Mouse (Mus musculus): ENCODE data around the gene Stard10.

Stard10 gene

DNA sequence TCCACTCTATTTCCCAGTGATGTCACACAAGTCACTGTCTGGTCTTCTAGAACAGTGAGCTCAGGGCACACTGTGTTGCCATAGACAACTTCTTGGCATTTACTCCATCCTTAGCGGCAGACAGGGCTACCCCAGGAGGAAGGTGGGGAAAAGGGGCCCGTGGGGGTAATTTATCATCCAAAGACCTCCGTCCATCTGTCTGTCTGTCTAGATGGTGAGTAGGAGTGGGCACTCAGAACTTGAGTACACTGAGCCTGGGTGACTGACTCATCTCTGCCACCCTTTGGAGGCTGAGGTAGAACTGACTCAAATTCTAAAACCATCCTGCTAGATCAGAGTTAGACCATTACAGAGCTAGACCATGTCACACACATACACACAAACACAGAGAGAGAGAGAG, at the start of gene Stard10:
Gene Stard10, plus strand, starts transcription at position 73 of the 400 bp plus-strand sequence.
- no peak for DNase-seq (ENCODE audit: low read depth, low spot score)

DNA sequence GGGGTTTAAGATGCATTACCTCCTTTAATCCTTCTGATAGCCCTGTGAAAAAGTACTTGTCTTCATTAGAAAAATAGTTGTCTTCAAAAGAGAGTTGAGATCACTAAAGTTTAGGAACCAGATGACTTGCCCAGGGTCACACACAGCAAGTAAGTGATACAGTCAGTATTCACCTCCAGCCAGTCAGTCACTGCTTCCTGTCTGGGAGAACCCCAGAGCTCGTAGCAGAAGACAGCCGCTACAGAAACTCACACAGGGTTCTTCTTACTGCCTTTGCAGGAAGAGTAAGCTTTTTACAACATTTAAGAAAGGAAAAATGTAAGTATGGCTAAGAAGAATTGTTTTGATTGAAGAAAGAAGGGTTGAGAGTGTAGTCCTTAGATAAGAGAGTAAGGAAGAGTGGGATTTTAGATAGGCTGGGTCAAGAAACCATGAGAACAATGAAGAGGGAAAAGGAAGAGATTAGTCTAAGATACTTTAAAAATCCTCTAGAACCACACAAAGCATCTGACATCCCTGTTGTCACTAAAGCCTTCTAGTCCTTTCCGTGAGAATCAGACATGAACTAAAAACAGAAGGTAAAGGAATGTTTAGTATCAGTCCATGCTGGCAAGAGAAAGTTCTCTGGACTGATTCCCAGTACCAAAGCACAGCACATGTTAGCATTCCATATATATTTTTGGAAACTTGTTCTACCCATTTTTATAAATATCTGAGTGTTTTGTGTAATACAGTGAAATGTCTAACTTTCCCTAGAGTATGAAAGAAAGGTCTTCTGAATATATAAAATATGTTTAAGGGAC, 49.2 kb upstream of the Stard10 start:
- no peak for DNase-seq (ENCODE audit: low read depth, low spot score)

DNA sequence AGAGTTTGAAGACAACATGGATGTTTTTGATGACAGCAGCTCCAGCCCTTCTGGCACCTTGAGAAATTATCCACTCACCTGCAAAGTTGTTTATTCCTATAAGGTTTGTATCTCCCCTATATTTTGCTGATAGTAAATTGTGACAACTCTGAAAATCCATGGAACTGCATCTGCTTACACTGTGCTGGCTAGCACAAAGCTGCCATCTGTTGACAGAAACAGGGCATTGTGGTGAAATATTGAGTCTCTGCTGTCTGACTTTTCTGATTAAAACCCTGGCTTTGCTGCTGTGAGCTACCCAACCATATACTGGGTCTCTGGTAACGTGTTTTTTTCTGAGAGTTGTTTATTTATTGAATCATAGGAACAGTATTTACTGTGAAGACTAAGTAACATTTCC, 45.3 kb upstream of the Stard10 start:
- DNase-seq (ENCODE audit: low read depth, low spot score) = no peak

DNA sequence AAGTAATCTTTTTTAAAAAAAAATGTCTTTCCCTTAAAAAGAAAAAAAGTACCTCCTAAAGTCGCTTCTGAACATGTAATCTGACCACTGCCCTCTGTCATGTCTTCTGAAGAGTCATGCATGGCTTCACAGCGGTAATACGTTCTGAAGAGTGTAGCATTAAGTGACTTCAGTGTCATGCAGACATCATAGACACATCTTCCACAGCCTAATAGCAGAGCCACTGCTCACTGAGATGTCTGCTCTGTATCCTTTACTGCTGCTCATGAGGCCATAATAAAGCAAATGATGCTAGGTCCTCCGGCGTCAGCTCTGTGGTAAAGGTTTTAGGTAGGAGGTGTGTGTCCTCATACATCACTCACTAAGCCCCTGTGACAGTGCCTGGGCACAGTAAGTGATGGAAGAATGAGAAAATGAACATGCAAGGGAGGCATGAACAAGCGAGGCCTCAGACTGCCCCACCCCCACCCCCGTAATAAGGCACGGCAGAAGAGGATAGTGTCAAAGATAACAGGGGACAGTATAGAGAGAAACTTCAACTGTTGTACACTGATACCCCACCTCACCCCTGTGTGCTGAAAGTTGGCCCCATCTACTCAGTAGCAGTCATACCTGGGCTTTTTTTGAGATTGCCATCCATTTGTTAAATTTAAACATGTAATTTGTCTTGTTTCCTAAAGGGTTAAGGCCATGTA, 44.3 kb upstream of the Stard10 start:
- no peak for DNase-seq (ENCODE audit: low read depth, low spot score)

DNA sequence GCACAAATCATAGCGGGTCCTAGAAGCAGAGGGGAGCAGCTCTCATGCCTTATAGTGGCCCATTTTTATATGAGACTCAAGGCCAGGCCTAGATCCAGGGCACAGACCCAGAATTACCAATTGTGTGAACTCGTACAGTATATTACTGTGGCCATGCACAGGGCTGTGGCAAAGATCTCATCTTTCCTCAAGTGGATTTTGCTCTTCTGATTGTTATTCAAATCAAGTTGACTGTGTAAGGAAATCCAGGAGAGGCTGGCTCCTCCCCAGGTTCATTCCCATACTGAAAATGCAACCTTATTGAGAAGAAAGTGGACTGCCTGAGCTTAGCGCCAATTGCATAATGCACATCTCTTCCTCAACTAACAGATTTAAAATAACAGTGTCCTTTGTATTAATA, 34.2 kb upstream of the Stard10 start:
- no peak for DNase-seq (ENCODE audit: low read depth, low spot score)

DNA sequence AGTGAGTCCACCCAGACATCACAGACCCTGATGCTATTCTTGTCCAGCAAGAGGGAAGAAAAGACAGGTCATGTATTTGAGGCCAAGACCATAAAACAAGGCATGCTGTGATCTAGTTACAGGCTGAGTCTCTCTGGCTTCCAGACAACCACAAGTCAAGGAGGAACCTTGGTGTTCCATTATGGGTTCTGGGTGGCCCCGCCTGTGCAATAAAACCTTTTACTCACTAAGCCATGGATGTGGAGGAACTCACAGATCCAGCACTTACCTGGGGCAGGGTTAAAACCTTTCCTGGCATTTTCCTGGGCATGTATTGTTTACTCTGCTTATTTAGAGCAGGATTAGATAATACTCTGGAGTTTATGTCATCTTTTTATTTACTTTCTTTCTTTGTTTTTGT, 32.4 kb upstream of the Stard10 start:
- DNase-seq (ENCODE audit: low read depth, low spot score) = no peak

DNA sequence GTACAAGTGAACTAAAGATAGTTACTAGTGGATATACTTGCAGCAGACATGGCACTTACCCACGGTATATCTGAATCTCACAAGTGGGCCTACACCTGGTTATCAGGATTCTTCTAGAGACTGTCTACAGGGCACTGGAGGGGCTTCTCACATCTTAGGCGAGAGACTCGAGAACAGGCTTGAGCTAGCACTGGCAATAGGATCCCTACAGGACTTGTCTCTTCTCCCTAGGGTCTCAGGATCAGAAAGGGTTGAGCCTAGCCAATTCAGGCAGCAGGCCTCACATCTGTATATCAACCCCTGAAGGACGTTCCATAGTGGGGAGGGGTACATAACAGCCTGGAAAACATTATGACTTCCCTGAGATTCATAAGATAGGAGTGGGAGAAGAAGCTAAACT, 30.0 kb upstream of the Stard10 start:
- DNase-seq (ENCODE audit: low read depth, low spot score) = no peak

DNA sequence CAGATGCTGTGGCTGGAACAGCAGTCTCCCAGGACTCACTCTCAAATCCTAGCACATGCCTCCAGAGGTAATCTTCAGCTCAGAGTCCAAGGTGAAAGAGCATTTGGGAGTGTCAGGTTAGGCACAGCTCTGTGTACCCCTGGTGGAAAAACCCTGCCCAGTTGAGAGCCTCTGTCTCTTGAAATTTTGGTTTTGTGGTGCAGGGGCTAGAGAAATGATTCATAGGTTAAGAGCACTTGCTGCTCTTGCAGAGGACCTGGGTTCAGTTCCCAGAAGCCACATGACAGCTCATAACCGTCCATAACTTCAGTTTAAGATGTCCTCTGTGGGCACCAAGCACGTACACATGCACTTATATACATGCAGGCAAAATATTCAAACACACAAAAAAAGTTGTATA, 29.1 kb upstream of the Stard10 start:
- no peak for DNase-seq (ENCODE audit: low read depth, low spot score)

DNA sequence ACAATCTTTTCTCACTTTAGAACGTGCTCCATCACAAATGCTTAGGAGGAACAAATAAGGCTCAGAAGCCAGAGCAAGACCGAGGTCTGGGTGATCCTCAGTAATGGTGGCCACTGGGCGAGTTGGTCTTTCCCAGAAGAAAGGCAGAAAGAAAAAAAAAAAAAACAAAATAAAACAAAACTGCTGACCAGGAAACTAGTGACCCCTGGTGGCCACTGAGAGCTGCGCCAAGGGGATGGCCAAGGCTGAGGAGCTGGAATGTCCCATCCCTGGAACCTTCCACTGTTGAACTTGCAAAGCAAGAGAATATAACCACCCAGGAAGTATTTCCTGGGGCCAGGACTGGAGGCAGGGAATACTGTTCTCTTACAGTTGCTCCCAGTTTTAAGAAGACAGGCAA, 28.4 kb upstream of the Stard10 start:
- no peak for DNase-seq (ENCODE audit: low read depth, low spot score)

DNA sequence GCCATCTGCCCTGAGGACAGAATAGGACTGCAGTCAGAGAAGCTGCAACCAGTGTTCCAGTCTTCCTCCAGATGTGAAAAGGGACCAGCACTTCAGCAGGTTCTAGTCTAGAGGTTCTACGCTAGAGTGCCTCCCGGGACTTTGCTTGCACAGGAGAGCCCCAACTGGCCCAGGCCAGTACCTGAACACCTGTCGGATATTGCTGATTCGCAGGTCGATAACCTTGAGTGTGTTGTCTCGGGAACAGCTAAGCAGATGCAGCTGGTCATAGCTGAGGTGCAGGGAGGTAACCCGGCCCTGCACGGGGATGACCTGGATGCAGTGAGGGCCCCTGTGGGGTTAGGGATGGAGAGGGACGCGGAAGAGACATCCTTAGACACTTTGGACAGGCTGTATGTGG, 26.5 kb upstream of the Stard10 start:
- DNase-seq (ENCODE audit: low read depth, low spot score) = no peak

DNA sequence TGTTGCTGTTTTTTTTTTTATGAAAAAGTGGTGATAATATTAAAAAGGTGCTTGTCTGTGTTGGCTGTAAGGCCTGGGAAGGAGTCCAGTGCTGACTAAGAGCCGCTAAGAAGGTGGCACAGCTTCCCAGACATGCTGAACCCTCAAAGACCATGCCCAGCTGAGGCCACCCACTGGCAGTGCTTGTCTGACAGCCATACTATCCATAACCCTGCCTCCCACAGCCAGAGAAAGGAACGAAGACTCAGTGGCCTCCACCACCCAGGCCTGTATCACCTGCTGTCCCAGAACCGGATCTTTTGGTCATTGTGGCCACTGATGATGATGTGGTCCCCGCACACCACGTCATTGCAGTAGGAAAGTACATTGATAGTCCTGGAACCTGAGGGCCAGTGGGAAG, 25.7 kb upstream of the Stard10 start:
- DNase-seq (ENCODE audit: low read depth, low spot score) = no peak

DNA sequence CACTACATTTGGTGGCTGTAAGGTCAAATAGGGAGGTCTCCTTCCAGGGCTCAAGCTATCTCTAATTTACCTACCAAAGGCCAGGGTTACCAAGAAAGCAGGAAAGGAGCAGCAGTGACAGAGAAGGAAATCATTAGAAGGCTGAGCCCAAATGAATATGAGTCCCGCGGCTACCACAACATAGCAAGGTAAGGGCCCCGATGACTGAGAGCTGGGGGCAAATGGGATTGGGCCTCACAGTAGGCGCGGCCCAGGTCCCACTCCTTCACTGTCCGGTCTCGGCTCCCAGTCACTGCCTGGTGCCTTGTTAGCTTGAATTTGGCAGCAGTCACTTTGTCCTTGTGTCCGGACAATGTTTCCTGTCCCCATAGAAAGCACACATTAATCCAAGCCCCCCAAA, 25.2 kb upstream of the Stard10 start:
- DNase-seq (ENCODE audit: low read depth, low spot score) = no peak

DNA sequence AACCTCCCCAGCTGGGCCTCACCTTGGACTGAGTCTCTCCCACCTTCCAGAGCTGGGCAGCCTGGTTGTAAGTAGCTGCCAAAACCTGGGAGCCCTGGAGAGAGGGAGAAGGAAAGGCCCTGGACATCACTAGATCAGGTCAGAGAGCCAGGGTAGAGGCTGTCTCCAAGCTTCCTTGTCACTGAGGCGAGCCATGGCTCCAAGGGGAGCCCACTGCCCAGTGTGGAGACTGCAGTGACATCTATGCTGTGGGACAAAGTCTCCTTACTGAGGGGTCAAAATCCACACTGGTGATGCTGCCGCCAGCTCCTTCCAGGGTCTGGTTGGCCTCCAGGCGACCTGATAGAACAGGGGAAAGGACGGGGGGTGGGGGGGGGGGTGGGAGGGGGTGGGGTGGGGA, 24.8 kb upstream of the Stard10 start:
- DNase-seq (ENCODE audit: low read depth, low spot score) = no peak

DNA sequence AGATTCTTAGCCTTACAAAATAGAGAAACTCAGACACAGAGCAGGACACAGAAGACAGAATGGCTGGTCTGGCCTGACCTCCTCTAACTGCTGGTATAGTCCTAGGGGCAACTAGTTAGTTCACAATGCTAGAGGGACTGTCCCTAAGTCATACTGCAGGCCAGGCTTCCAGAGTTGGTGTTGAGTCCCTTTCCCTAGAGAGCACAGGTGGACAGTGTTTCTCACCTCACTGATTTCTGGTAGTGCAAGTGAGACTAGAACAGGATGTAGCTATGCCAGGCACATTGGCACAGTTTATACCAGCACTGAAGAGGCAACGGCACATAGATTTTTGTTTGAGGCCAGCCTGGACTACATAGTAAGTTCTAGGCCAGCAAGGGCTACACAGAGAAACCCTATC, 24.2 kb upstream of the Stard10 start:
- no peak for DNase-seq (ENCODE audit: low read depth, low spot score)

DNA sequence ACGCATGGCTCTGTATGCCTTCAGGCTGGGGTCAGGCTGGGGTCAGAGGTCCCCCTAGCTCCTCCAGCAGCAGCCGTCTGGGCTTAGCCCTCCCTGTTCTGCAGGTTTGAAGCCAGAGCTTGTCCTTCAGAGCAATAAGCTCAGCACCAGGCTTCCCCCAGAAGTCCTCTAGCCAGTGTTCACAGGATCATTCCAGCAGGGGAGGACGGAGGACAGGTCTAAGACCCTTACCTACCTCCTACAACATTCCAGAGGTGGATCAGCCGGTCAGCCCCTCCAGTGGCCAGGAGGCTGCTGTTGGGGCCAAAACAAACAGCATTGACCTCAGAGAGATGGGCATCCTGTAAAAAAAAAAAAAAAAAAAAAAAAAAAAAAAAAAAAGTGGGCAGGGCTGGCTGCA, 23.7 kb upstream of the Stard10 start:
- no peak for DNase-seq (ENCODE audit: low read depth, low spot score)

DNA sequence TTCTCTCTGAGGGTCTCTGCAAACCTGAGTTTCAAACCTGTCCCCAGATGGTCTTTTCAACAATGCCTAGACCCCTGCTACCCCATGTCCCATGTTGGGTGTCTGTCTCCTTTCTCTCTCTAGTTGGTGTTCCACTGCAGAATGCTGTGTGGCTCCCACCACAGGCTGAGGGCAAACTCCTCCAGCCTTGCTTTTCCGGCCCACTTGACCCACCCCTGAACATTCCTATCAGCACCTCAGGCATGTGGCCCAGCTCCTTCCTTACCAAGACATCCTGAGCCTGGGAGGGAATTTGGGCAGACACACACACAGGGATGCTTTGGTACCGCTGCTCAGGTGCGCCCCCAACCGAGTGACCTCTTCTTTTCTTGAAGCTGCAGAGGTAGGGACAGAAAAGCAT, 23.3 kb upstream of the Stard10 start:
- DNase-seq (ENCODE audit: low read depth, low spot score) = no peak

DNA sequence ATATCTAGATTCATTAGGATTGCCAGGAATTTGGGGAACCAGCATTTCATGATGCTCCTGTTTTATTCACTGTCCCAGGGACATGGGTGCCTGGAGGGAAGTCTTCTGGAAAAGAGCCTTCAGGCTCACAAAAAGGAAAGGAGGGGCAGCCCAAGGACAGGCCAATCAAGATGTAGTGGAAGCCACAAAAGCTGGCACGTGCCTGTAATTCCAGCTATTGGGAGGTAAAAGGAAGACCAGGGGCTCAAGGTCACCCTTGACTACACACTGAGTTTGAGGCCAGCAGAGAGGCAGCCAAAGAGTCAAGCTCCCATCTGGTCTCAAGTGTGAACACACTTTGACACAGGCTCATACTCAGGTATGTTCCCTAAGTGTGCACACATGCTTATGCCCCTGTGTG, 21.4 kb upstream of the Stard10 start:
- DNase-seq (ENCODE audit: low read depth, low spot score) = no peak

DNA sequence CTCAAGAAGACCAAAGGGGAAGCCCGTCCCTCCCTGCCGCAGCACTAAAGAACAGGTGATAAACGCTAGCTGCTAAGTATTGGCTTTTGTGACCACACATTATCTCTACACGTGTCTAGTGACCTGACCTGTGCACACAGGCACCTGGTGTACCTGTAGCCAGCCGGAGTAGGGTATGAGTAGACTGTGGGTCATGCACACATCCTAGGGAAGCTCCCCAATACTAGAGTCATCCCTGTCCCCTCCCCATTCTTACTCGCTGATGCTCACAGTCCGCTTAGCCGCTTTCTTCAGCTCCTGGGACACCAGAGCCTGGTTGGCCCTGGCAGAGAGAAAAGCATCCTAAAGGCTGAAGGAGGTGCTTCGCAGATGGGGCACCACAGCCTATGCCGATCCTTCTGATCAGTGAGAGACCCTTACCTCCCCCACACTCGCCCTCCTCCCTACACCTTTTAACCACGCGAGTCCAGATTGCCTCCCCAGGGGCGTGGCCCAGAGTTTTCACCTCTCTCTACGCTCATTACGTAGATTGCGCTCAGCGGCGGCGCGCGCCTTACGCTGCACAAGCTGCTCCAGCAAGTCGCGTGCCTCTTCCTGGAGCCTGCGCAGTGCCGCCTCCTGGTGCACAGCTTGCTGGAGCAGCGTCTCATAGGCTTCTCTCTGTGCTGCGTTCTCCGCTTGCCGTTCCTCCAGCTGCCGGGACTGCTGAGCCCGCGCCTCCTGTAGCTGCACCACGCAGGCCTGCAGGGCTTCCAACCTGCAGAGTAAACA, 20.4 kb upstream of the Stard10 start:
- no peak for DNase-seq (ENCODE audit: low read depth, low spot score)

DNA sequence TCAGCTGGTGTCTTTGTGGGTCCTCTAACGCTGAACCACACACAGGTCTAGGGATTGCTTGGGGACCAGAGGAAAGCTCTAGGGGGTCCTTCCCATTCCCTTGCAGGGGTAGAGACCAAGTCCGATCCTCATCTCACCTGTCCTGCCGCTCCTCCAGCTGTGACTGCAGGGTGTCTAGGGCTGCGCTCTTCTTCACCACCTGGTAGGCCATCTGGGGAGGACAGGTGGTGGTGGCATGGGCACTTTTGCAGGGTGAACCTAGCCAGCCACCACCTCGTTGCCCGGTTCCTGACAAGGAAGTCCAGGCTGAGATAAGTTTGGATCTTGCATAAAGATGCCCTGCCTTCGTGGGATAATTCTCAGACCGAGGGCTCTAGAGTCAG, 19.9 kb upstream of the Stard10 start:
- no peak for DNase-seq (ENCODE audit: low read depth, low spot score)

DNA sequence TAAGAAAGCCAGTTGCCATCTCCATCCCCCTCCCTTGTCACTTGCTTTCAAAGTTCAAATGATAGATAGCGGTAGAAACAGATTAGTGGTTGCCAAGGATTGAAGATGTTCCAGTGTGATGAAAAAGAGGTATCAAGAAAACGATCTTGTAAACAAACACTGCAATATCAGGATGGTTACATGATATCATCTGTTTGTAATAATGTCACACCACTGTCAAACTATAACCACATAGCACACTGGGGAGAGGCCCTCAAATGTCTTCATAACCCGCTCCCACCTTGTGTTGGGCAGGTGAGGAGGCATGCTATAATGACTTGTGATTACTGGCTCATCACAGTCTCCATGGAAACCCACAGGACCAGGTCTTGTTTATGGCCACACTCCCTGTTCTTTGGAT, 18.5 kb upstream of the Stard10 start:
- DNase-seq (ENCODE audit: low read depth, low spot score) = no peak

DNA sequence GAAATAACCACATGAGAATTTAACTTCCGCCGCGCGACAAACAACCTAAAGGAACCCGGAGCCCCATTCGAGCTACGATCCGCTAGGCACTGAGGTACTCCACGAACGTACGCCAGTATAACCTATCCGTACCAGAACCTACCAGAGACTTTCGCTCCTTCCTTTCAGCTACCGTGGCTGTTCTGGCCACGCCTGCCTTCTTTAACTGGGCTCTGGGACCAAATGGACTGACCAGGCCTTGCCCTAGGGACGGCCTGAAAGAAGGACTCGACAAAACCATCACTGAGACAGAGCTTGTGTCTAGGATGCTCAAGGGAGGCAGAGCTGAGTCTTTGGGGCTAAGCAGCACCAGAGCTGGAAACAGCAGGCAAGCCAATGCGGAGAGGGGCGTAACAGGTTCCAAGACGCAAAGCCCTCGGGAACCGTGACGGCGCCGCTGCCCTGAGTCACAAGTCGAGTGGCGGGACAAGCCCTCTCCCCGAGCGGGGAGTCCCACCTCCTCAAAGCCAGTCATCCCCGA, 15.5 kb upstream of the Stard10 start:
- no peak for DNase-seq (ENCODE audit: low read depth, low spot score)

DNA sequence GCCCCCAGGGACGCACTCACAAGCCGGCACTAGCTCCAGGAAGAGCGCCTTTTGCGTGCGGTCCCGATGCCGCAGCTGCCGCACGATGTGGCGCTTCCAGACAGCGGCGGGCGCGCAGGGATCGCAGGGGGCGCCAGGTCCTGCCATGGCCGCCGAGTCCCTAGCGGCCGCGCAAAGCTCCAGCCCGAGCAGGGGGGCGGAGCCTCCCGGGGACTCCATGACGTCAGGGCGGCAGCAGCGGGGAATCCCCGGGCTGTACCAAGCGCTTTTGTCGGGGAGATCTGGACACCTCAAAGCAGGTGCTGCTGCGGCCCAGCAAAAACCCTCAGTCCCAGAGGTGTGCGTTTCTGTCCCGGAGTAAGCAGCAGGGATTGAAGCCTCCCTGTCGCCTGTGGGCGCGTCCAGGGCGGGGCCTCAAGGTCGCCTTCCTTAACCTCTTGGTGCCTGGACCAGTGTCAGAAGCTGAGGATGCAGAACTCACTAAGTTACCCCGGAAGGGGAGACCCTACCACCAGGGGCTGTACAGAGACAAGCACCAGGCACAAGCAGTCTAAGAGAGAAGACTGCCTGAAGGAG, 14.9 kb upstream of the Stard10 start, which contains the start of gene Atg16l2:
Gene Atg16l2, minus strand, starts transcription at position 371 of the 576 bp plus-strand sequence.
- DNase-seq (ENCODE audit: low read depth, low spot score) = peak; percentile 58

All from c-Kit-negative CD71-positive TER-119-positive erythroid progenitor cells, embryonic 14.5 days (primary cell).